ENCODE assay signal across 8 mouse cellular contexts in the genomic region with DNA sequence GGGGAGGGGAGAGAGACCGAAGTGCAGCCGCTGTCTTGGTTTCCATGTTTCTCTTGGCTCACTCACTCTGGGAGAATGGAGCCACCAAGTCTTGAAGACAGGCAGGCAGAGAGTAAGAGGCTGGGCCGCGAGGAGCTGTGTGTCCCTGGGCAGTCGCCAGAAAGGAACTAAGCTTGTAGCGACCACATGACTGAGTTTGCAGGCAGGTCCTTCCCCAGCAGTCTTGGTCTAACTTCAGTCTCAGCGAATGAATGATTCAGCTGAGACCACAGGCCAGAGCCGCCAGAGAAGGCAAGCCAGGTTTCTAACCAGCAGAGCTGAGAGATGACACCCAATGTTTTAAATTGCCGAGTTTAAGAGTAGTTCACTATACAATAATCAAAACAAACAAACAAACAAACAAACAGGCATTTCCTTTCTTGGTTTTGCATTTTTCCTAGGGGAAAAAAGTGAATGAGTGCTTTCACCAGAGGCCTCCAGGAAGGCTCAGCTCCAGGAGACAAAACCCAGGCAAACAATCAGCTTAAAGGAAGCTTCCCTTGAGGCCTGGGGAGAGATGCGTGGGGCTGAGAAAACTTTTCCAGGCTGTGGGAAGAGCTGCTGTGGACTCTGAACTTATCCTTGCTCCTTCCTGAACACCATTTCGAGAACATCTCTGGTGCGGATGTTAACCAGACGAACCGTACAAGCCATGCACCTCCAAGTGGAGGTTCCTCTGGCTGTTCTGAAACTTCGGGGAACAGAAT.
DNase-seq lines count a peak whose midpoint lies in the region; ATAC-seq and TF ChIP-seq lines count a peak whose summit lies in the region.

No protein-coding gene starts in this region.

- H3K27me3 ChIP-seq in liver, embryonic 12.5 days (replicated peaks) = no peaks in the 10 kb centered on the region
- no peaks in the 10 kb centered on the region for H3K27me3 ChIP-seq in kidney, adult 2 months (replicated peaks; ENCODE audit: control insufficient read depth, insufficient read depth, low read length)

- H3K36me3 ChIP-seq in liver, embryonic 12.5 days = no peaks in the 10 kb centered on the region
- no peaks in the 10 kb centered on the region for H3K36me3 ChIP-seq in kidney, adult 2 months (ENCODE audit: control insufficient read depth, insufficient read depth, low read length)

- H3K4me1 ChIP-seq in liver, embryonic 12.5 days = peaks cover 22% of the 10 kb centered on the region
- peaks cover 34% of the 10 kb centered on the region for H3K4me1 ChIP-seq in bone marrow macrophage, adult 2 months (ENCODE audit: control insufficient read depth, insufficient read depth, low read length)
- H3K4me1 ChIP-seq in kidney, adult 2 months (ENCODE audit: control insufficient read depth, insufficient read depth, low read length) = peaks cover 8% of the 10 kb centered on the region; the same call in 1 of the 2 replicates

- H3K27ac ChIP-seq in liver, embryonic 12.5 days = no peak overlapping the region
- H3K27ac ChIP-seq in bone marrow macrophage, adult 2 months (ENCODE audit: insufficient read depth, low read depth, low read length) = peak overlapping the region; percentile 98
- H3K27ac ChIP-seq in kidney, adult 2 months (ENCODE audit: insufficient read depth, low read depth, low read length) = peak overlapping the region; percentile 90

- no peak for TF ChIP-seq POLR2A in bone marrow macrophage, adult 2 months (IDR thresholded peaks at IDR 0.05; ENCODE audit: borderline replicate concordance, low read depth, low read length)
- TF ChIP-seq POLR2A in kidney, adult 2 months (IDR thresholded peaks at IDR 0.05; ENCODE audit: low read depth, low read length) = no peak

- DNase-seq in liver = peak; percentile 10
- peak; percentile 57 for DNase-seq in gastrocnemius, postnatal 10 days
- DNase-seq in kidney, adult 2 months = peak; percentile 74
- DNase-seq in lung, postnatal 4 days = peak; percentile 57 to 66
- no peak for DNase-seq in cerebellum, adult 18-20 months
- no peak for DNase-seq in cerebellum, adult 9-10 months

- TF ChIP-seq CTCF in bone marrow macrophage, adult 2 months (IDR thresholded peaks at IDR 0.05; ENCODE audit: low read depth, low read length) = no peak
- TF ChIP-seq CTCF in kidney, adult 2 months (conservative IDR thresholded peaks at IDR 0.05; ENCODE audit: insufficient read depth, insufficient read length, low read depth, low read length) = no peak

- H3K9ac ChIP-seq in liver, embryonic 12.5 days = no peak overlapping the region

- H3K4me2 ChIP-seq in liver, embryonic 12.5 days = no peak overlapping the region

- ATAC-seq in liver, embryonic 12.5 days = no peak

- H3K4me3 ChIP-seq in liver, embryonic 12.5 days = no peak overlapping the region
- H3K4me3 ChIP-seq in bone marrow macrophage, adult 2 months (ENCODE audit: insufficient read depth, low read length) = no peak overlapping the region
- H3K4me3 ChIP-seq in kidney, adult 2 months (ENCODE audit: insufficient read depth, low read depth, low read length) = no peak overlapping the region

- WGBS in liver, embryonic 12.5 days (ENCODE audit: insufficient replicate concordance) = 52% methylated on average over 15 of the region's 15 CpGs
- 65% methylated on average over 15 of the region's 15 CpGs for WGBS in kidney, adult 2 months

- H3K9me3 ChIP-seq in liver, embryonic 12.5 days (replicated peaks) = no peaks in the 10 kb centered on the region

Comparison
In these comparisons a context has a peak if more than half of its experiments do, and no peak if none do; other contexts are left out.
1. DNase-seq: peak in liver (single experiment), gastrocnemius, postnatal 10 days (single experiment), kidney, adult 2 months (single experiment) and lung, postnatal 4 days (2 of 2); none in cerebellum, adult 18-20 months (0 of 2) and cerebellum, adult 9-10 months (single experiment).